Mouse (Mus musculus) leukemia stem cell, adult 10-12 weeks (primary cell): ENCODE results near the gene Zbtb24. TPM values are rescaled to one million over a fixed set of nuclear protein-coding genes. Genes with fewer than 3 reads are reported as not detected.

Experiments used
- polyA plus RNA-seq: library from polyadenylated mRNA; stranded (reverse); fragments of >175 nt; gene quantifications from 2 replicates; pipeline ENCODE4 v1.2.3, GENCODE M21; 2012; ENCODE audit warnings: low replicate concordance

The Zbtb24 gene
- polyA plus RNA-seq, result 6.0 and 8.9 TPM in 2 replicates

GRCm38 (mm10) chr10:41450137-41450670, at the start of gene Zbtb24:
Zbtb24 (plus strand) TSS chr10:41450383.

GRCm38 (mm10) chr10:41476171-41477017, 26.2 kb downstream of the Zbtb24 start, which contains the start of gene Mical1:
Mical1 (plus strand) TSS chr10:41476314.

GRCm38 (mm10) chr10:41489708-41490517, 39.7 kb downstream of the Zbtb24 start, which contains the start of the genes Smpd2 and Ppil6:
Smpd2 (minus strand) TSS chr10:41490369.
Ppil6 (plus strand) TSS chr10:41490439.

Other genes with a start within 250 kb of the Zbtb24 start
- gene Fig4, start 147.1 kb upstream of the Zbtb24 start, polyA plus RNA-seq, result 2.4 and 2.9 TPM in 2 replicates
- not detected in 2 replicates for gene Ak9, start 146.4 kb upstream of the Zbtb24 start, polyA plus RNA-seq
- gene Mical1, start 25.9 kb downstream of the Zbtb24 start, polyA plus RNA-seq, result 15.4 and 35.8 TPM in 2 replicates
- gene Smpd2, start 40.0 kb downstream of the Zbtb24 start, polyA plus RNA-seq, result 4.4 and 7.1 TPM in 2 replicates
- gene Ppil6, start 40.1 kb downstream of the Zbtb24 start, polyA plus RNA-seq, result not detected in 2 replicates
- 274 and 292 TPM in 2 replicates for gene Cd164, start 69.0 kb downstream of the Zbtb24 start, polyA plus RNA-seq